In the genomic region with DNA sequence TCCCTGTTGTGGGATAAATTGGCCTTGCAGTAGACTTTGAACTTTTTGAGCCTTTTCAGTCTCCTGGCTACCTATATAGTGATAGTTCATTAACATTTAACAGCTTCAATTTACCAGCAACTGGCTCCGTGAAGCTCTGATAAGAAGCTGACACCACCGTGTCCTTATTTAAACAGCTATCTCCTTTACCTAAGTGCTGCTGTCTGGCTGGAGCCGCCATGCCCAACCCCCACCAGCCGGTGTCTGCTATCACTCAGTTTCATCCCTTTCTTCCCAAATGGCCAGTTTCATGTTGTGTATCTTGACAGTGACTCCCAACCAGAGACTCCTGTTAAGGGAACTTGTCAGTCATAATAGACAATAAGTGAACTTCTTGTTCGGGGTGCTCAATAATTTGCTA, we compare ENCODE assay signal across 23 mouse cellular contexts. TPM values are rescaled to one million over a fixed set of nuclear protein-coding genes. Genes with fewer than 3 reads are reported as not detected.
DNase-seq lines count a peak whose midpoint lies in the region; ATAC-seq lines count a peak whose summit lies in the region.
"Had no signal": no experiment of that assay in that cellular context is flagged by ENCODE, and none has a peak within 500 bp of the region (broad histone marks: within the 10 kb centered on the region; RNA-seq: fewer than 3 reads in every experiment).

No protein-coding gene starts in this region.

- H3K4me1 ChIP-seq in heart, embryonic 11.5 days (ENCODE audit: control insufficient read depth, insufficient read depth, low read length) = no peaks in the 10 kb centered on the region
- H3K4me1 ChIP-seq in liver, embryonic 13.5 days (replicated peaks) = no peaks in the 10 kb centered on the region
- 0 out of 2 replicates have a peak, but pooled peaks cover 4% of the 10 kb centered on the region for H3K4me1 ChIP-seq in intestine, embryonic 16.5 days (ENCODE audit: control insufficient read depth, insufficient read depth, low read length)
- H3K4me1 ChIP-seq: embryonic facial prominence, embryonic 13.5 days; forebrain, embryonic 10.5 days; forebrain, embryonic 15.5 days; hindbrain, embryonic 15.5 days had no signal

- peak overlapping the region; percentile 51 for H3K4me2 ChIP-seq in heart, embryonic 11.5 days
- H3K4me2 ChIP-seq in liver, embryonic 13.5 days = no peak overlapping the region
- no peak overlapping the region for H3K4me2 ChIP-seq in intestine, embryonic 16.5 days (ENCODE audit: low read depth, low read length)
- H3K4me2 ChIP-seq: embryonic facial prominence, embryonic 13.5 days; forebrain, embryonic 15.5 days; hindbrain, embryonic 15.5 days; lung, embryonic 15.5 days; midbrain, embryonic 11.5 days had no signal

- no peaks in the 10 kb centered on the region for H3K36me3 ChIP-seq in heart, embryonic 11.5 days (ENCODE audit: control insufficient read depth, insufficient read depth, low read length)
- no peaks in the 10 kb centered on the region for H3K36me3 ChIP-seq in liver, embryonic 13.5 days
- H3K36me3 ChIP-seq in intestine, embryonic 16.5 days (ENCODE audit: control insufficient read depth, insufficient read depth, low read length) = no peaks in the 10 kb centered on the region
- H3K36me3 ChIP-seq: embryonic facial prominence, embryonic 13.5 days; forebrain, embryonic 10.5 days; forebrain, embryonic 15.5 days; hindbrain, embryonic 15.5 days; lung, embryonic 15.5 days had no signal

- H3K9me3 ChIP-seq in heart, embryonic 11.5 days (replicated peaks; ENCODE audit: control insufficient read depth, low read length) = no peaks in the 10 kb centered on the region
- no peaks in the 10 kb centered on the region for H3K9me3 ChIP-seq in liver, embryonic 13.5 days (replicated peaks)
- H3K9me3 ChIP-seq in intestine, embryonic 16.5 days (ENCODE audit: control insufficient read depth, low read length) = no peaks in the 10 kb centered on the region
- H3K9me3 ChIP-seq: embryonic facial prominence, embryonic 13.5 days; forebrain, embryonic 10.5 days; forebrain, embryonic 15.5 days; hindbrain, embryonic 15.5 days; lung, embryonic 15.5 days had no signal

- H3K9ac ChIP-seq in heart, embryonic 11.5 days (ENCODE audit: low read depth, low read length) = no peak overlapping the region
- H3K9ac ChIP-seq in liver, embryonic 13.5 days = no peak overlapping the region
- H3K9ac ChIP-seq in intestine, embryonic 16.5 days (ENCODE audit: low read depth, low read length) = no peak overlapping the region
- H3K9ac ChIP-seq: embryonic facial prominence, embryonic 13.5 days; forebrain, embryonic 15.5 days; hindbrain, embryonic 15.5 days; lung, embryonic 15.5 days had no signal

- WGBS in heart, embryonic 11.5 days (ENCODE audit: insufficient replicate concordance) = 19% methylated on average over 5 of the region's 5 CpGs
- WGBS in liver, embryonic 13.5 days (ENCODE audit: insufficient replicate concordance) = 27% methylated on average over 5 of the region's 5 CpGs
- WGBS in intestine, embryonic 16.5 days = 35% methylated on average over 5 of the region's 5 CpGs

- H3K27me3 ChIP-seq in heart, embryonic 11.5 days (ENCODE audit: control insufficient read depth, insufficient read depth, low read length) = no peaks in the 10 kb centered on the region
- H3K27me3 ChIP-seq in liver, embryonic 13.5 days = no peaks in the 10 kb centered on the region
- no peaks in the 10 kb centered on the region for H3K27me3 ChIP-seq in intestine, embryonic 16.5 days (replicated peaks; ENCODE audit: control insufficient read depth, insufficient read depth, low read length)
- H3K27me3 ChIP-seq: embryonic facial prominence, embryonic 13.5 days; forebrain, embryonic 15.5 days; hindbrain, embryonic 15.5 days; lung, embryonic 15.5 days had no signal

- H3K4me3 ChIP-seq in heart, embryonic 11.5 days (ENCODE audit: low read depth, low read length) = no peak overlapping the region
- no peak overlapping the region for H3K4me3 ChIP-seq in liver, embryonic 13.5 days (replicated peaks)
- no peak overlapping the region for H3K4me3 ChIP-seq in intestine, embryonic 16.5 days (ENCODE audit: low read length)
- H3K4me3 ChIP-seq: embryonic facial prominence, embryonic 13.5 days; forebrain, embryonic 10.5 days; forebrain, embryonic 15.5 days; hindbrain, embryonic 15.5 days; lung, embryonic 15.5 days had no signal

- peak overlapping the region; percentile 97 for H3K27ac ChIP-seq in heart, embryonic 11.5 days (ENCODE audit: low read depth, low read length)
- no peak overlapping the region for H3K27ac ChIP-seq in liver, embryonic 13.5 days
- no peak overlapping the region for H3K27ac ChIP-seq in intestine, embryonic 16.5 days (ENCODE audit: low read length)
- H3K27ac ChIP-seq: embryonic facial prominence, embryonic 13.5 days; forebrain, embryonic 10.5 days; forebrain, embryonic 15.5 days; hindbrain, embryonic 15.5 days; kidney, postnatal 0 days; lung, embryonic 15.5 days had no signal

- DNase-seq in heart, adult 9 months (ENCODE audit: low spot score in 2 of 2) = no peak
- DNase-seq in liver, embryonic 13.5 days = peak; percentile 4
- DNase-seq in liver = no peak
- DNase-seq: adrenal gland, postnatal 25 days; B cell, adult 2 months; cerebellum, adult 18-20 months; cerebellum, postnatal 10 days; kidney, adult 8-10 months; kidney, postnatal 4 days; layer of hippocampus, postnatal 36 days; left cerebral cortex, postnatal 4 days; thymus, postnatal 4 days had no signal

- no peak for ATAC-seq in heart, embryonic 11.5 days (replicated peaks; ENCODE audit: insufficient number of reproducible peaks, low FRiP score, low TSS enrichment)
- no peak for ATAC-seq in liver, embryonic 13.5 days (ENCODE audit: low read depth)
- ATAC-seq in intestine, embryonic 16.5 days = peak; percentile 77
- no peak for ATAC-seq in megakaryocyte progenitor cell, adult 5-6 weeks (replicated peaks; ENCODE audit: poor library complexity)
- ATAC-seq: forebrain, embryonic 15.5 days; inflammation-experienced regulatory T-cells, adult 6 months had no signal

RNA-seq across cellular contexts. Expression of gene Ttn, which starts 1.3 kb away (rescaled TPM):
- 378 and 608 TPM in 2 replicates for polyA plus RNA-seq in heart, embryonic 11.5 days (2014; fragmentation: Nextera tagmentation; extraction: Ambion mirVana)
- polyA plus RNA-seq in liver, embryonic 13.5 days (2015; fragmentation: Nextera tagmentation; extraction: Ambion mirVana) = 1.6 and 2.1 TPM in 2 replicates
- 0.44 and 0.50 TPM in 2 replicates for polyA plus RNA-seq in intestine, embryonic 16.5 days (2015; fragmentation: Nextera tagmentation; extraction: Ambion mirVana)
- total RNA-seq in megakaryocyte progenitor cell, adult 5-6 weeks (2015) = 0.02 and 0.10 TPM in 2 replicates
- total RNA-seq in megakaryocyte progenitor cell, adult 5-6 weeks (2017) = 0.03 TPM in 1 of 2 replicates, not detected in the other

Comparison
In these comparisons a context has a peak if more than half of its experiments do, and no peak if none do; other contexts are left out.
1. RNA of gene Ttn, which starts 1.3 kb away (polyA plus RNA-seq): 378 to 608 TPM in heart, embryonic 11.5 days; 1.6 to 2.1 TPM in liver, embryonic 13.5 days and 0.44 to 0.50 TPM in intestine, embryonic 16.5 days; every median in the first group is over 100 times any median in the second.